Mouse (Mus musculus): ENCODE results near the gene Eif4enif1. TPM values are rescaled to one million over a fixed set of nuclear protein-coding genes. Genes with fewer than 3 reads are reported as not detected.
"Not testable (repeated sequence)": the region's sequence is repeated elsewhere in the genome, so short reads cannot be mapped to it uniquely, and the experiment has no call there.

Gene Eif4enif1
- total RNA-seq, 2 experiments from 2014 or later, result 35.2 to 75.2 TPM

DNA sequence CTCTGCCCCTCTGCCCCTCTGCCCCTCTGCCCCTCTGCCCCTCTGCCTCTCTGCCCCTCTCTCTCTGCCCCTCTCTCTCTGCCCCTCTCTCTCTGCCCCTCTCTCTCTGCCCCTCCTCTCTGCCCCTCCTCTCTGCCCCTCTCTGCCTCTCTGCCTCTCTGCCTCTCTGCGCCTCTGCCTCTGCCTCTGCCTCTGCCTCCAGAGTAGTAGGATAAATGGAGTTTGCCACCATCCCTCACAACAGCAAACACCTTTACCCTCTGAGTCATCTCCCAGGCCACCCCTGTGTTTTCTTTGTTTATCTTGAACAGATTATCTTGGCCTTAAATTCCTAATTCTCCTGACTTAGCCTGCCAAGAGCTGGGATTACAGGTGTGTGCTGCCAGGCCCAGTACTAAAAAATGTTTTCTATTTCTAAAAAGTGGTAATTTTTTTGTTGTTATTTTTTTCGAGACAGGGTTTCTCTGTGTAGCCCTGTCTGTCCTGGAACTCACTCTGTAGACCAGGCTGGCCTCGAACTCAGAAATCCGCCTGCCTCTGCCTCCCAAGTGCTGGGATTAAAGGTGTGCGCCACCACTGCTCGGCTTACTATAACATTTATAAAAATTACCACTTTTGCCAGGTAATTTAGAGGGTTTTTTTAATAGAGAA is 21.6 kb upstream of the Eif4enif1 start:
- not testable (repeated sequence) for ATAC-seq (replicated peaks; ENCODE audit: poor library complexity, severe bottlenecking)

DNA sequence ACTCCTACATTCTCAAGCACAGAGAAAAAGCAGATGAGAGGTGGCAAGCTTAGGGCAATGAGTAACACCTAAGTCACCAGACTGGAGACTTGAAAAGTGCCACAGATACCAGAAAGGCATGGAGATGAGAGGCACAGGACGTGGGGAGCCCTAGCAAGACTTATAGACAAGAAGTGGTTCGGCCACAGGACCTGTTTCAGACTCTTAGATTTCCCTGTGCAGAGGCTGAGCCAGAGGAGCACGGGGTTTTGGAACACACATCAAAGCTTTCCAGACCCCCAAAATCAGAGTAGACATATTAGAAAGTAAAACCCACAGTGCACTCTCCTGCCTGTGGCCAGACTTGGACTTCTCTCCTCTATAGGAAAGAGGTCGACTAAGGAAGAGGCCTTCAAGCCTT is 20.9 kb upstream of the Eif4enif1 start:
- ATAC-seq (replicated peaks; ENCODE audit: poor library complexity, severe bottlenecking), result 0 out of 2 replicates have a peak, but pooled peaks have one; percentile 2

DNA sequence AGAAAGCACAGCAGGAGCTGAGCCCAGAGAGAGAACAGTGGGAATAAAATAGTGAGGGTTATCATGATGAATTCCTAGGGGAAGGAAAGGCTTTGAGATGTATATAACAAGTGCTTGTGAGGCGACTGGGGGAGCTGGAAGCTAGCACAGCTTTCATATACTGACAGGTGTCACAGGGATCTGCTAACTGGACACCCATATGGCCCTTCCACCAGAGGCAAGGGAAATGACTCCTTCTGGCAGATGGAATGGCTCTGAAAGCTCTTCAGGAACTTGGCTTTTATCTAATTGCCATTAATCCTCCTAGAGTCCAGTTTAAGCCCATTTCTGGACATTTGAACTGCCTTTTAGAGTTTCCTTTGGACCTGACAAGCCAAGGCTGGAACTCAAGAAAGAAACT is 20.2 kb upstream of the Eif4enif1 start:
- not testable (repeated sequence) for ATAC-seq (replicated peaks; ENCODE audit: poor library complexity, severe bottlenecking)

DNA sequence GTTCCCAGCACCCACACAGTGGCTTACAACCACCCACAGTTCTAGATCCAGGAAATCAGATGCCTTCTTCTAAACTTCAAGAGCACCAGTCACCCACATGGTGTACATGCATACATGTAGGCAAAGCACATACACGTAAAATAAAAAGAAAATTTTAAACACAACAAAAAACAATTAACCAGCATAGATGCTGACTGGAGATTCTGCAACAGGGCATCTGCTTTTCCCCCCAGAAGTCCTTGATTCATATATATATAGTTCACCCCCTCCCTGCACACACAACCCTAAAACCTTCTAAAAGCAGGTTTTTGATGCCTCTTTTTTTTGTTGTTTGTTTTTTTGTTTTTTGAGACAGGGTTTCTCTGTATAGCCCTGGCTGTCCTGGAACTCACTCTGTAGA is 19.5 kb upstream of the Eif4enif1 start:
- not testable (repeated sequence) for ATAC-seq (replicated peaks; ENCODE audit: poor library complexity, severe bottlenecking)

DNA sequence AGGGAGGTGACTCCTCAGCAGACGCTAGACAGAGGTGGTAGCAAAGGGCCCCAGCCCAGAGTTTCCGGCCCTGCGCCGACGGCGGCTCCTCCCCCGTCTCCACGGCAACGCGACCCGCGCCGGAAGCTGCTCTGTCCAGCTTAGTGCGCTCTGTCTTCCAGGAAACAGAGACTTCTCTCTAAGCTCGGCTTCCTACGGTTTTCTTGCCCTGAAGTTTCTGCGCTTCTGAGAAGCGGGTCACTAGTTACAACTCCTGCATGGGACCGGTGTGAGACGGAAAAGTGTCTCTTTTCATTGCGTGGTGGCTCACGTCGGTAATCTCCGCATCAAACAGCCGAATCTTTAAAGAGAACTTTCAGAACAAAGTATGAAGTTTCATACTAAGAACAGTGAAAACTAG is 8.8 kb upstream of the Eif4enif1 start, which contains the start of gene Sfi1:
Gene Sfi1, minus strand, starts transcription at position 101 of the 400 bp plus-strand sequence.
- ATAC-seq (replicated peaks; ENCODE audit: poor library complexity, severe bottlenecking), result no peak

DNA sequence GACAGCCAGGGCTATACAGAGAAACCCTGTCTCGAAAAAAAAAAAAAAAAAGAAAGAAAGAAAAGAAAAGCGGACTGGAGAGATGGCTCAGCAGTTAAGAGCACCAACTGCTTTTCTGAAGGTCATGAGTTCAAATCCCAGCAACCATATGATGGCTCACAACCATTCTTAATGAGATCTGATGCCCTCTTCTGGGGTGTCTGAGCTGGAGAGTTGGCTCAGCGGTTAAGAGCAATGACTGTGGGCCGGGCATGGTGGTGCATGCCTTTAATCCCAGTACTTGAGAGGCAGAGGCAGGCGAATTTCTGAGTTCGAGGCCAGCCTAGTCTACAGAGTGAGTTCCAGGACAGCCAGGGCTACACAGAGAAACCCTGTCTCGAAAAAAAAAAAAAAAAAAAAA is 1.6 kb upstream of the Eif4enif1 start:
- not testable (repeated sequence) for ATAC-seq (replicated peaks; ENCODE audit: poor library complexity, severe bottlenecking)

DNA sequence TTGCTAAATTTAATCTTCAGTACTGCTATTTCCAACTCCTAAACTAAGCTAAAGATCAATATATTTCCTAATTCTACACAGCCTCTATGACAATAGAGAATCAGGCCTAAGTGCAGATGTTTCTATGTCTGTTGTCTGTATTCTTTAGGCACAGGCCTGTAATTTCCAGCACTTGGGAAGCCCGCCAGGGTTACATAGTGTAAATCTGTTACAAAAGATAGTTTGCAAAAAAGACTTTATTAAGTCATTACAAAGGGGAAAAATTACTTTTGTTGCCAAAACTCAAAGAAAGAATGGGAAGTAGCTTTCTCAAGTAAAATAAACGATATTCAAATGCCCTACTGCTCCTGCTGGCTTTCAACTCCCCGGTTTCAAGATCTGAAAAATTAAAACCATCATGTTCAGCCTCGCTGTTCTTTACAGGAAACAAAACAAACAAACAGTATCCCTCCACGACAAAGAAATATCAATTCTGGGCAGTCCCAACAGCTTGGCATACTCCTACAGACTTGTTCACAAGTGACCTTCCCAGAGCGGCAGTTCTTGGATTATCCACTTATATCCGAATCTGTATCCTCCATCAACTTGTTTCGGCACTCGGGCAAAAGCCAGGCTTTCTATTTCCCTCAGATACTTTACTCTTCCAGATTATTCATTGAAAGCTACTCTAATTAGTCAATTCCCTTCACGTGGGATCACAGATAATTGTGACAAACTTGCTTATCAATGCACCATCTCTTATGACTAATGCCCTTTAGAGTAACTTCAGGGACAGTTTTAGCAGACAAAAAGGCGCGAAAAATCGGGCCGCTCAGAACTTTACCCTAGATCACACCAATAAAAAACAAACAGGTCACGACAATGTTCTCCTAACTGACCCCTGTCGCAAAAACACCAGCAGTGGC is 614 bp upstream of the Eif4enif1 start:
- peak; percentile 5 for ATAC-seq (replicated peaks; ENCODE audit: poor library complexity, severe bottlenecking)

DNA sequence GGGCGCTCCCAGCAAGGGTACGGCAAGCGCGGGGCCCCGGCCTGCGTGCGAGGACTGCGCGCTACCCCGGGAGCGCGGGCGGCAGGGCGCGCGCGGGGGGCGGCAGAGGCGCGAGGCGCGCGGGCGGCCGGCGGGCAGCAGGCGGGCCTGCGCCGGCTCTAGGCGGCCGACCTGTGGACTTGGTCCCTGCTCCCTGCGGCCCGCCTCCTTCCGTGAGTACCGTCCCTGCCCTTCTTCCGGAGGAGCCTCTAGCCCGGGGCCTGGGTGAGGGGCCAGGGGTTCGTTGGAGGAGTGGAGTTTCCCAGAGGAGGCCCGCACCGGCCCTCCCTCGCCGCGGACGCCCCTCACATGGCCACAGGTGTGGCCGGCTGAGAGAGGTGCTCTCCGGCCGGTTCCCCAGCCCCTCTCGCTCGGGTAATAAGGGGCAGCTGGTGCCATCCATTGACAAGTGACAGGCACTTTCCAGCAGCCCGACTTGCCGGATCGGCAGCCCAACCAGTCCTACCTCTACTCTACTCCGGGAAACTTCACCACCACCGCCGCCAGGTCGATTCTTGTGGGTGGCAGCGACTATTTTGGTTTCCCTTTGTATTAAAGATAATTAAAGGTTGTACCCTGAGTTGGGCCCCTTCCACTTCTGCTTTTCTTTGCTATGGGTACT is 719 bp downstream of the Eif4enif1 start:
- ATAC-seq (replicated peaks; ENCODE audit: poor library complexity, severe bottlenecking), result peak; percentile 22

DNA sequence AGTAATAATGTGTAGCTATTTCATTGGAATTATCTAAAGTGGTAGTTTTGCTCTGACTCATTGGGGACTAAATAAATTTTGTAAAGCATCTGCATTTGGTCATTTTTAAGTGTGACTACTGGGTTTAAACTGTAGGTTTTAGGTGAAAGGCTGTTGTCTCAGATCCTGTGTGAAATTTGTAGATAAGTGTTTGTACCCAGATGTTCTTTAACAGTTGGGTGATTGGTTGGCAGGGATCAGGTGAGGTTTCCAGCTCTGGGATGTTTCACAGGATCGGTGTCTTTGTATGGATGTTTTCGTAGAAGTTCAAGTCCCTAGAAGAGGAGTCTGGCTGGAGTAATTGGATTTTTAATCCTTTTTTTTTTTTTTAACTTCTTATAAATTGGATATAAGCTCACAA is 1.6 kb downstream of the Eif4enif1 start:
- no peak for ATAC-seq (replicated peaks; ENCODE audit: poor library complexity, severe bottlenecking)

DNA sequence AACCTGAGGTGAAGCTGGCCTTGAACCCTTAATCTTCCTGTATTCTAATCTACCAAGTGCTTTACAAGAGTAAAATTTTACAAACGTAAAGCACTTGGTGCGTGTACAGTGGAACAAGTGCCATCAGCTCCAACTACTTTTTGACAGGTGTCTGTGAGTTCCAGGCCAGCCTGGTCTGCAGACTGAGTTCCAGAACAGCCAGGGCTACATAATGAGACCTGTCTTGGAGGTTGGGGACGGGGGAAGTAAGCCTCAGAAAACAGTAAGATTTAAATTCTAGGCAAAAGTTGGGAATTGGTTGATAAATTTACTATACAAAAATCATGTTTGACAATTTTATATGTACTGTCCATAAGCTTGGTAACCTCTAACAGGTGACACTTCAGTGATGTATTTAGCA is 3.0 kb downstream of the Eif4enif1 start:
- ATAC-seq (replicated peaks; ENCODE audit: poor library complexity, severe bottlenecking), result no peak

DNA sequence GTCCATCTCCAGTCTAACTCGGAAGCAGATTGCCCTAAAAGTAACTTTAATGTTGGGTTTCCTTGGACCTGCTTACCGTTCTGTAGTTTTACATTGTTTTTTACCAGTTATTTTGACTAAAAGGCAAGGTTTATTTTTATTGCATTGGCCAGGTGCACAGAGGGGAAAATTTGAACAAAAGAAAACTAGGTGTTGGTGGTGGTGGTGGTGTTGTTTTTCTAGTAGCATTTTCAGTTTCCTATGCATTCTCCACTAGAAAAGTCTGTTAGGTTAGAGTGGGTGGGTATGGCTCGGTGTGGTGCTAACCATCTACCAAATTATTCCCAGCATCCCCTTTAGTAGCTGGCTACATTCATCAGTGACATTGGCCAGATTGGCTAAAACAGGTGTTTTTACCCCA is 4.6 kb downstream of the Eif4enif1 start:
- ATAC-seq (replicated peaks; ENCODE audit: poor library complexity, severe bottlenecking), result no peak

DNA sequence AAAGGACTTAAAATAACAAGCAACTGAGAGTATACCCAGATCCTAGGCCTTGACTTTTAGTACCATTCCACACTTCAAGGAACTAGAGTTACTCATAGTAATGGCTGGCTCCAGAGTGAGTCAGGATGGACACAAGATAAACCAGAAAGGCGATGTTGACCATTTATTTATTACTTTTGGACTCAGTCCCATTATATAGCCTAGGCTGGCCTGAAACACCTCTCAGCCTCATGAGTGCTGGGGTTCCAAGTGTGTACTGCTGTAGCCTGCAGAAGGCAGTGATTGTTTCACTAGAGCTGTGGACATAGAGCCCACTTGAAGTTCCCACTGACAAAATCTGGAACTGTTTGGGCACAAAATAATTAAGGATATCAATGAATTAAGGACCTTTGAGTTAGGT is 10.3 kb downstream of the Eif4enif1 start:
- ATAC-seq (replicated peaks; ENCODE audit: poor library complexity, severe bottlenecking), result no peak

DNA sequence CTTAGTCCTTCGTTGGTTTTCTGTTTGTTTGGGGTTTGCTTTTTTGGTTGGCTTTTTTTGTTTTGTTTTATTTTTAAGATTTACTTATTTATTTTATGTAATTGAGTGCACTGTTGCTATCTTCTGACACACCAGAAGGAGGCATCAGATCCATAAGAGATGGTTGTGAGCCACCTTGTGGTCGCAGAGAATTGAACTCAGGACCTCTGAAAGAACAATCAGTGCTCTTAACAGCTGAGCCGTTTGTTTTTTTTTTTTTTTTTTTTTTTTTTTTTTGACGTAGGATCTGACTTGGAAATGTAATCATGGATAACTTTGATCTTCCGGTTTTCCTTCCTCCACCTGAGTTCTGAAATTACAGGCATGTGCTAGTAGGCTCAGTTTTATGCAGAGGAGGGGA is 20.9 kb downstream of the Eif4enif1 start:
- no peak for ATAC-seq (replicated peaks; ENCODE audit: poor library complexity, severe bottlenecking)

DNA sequence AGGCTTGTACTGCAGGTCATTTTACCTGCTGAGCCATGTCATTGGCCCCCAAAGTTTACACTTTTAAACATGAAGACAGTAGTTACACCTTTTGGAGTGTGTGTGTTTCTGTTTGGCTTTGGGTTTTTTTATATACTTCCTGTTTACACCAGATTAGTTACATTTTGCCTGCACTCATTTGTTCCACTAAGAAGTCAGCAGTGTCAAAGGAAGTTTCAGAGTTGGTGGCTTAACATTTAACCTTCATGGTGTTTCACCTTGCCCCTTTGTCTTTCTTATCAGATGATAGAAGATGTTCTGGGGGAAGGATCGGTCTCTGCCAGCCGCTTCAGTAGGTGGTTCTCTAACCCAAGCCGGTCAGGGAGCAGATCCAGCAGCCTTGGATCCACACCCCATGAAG is 24.9 kb downstream of the Eif4enif1 start:
- no peak for ATAC-seq (replicated peaks; ENCODE audit: poor library complexity, severe bottlenecking)

DNA sequence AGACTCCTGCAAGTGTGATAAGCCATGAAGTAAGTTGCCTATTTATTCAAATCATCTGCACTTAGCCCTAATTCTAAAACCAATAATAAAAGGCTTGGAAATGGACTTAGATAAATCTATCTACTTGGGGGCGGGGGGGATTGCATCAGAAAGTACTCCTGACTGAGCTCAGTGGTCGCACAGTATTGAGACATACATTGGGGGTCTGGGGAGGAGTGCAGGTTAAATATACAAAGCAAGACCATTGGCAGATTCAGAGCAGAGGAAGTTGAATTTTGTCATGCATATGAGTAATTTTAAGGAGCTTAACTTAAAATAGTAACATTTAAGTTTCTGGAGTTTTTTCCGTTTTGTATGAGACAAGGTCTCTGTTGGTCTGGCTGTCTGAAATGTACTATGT is 30.1 kb downstream of the Eif4enif1 start:
- peak; percentile 60 for ATAC-seq (replicated peaks; ENCODE audit: poor library complexity, severe bottlenecking)

DNA sequence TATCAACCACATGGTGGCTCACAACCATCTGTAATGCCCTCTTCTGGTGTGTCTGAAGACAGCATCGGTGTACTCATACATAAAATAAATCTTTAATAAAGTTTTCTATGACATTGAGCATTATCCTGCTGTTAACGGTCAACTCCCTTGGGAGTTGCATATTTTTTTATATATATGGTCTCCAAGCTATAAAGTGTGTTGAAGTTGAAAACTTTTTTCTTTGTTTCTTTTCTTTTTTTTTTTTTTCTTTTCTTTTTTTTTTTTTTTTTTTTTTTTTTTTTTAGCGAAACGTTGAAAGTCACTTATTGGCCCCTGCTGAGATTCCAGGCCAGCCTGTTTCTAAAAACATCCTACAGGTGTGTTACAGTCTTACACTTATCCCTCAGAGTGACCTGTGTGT is 31.5 kb downstream of the Eif4enif1 start:
- ATAC-seq (replicated peaks; ENCODE audit: poor library complexity, severe bottlenecking), result no peak

DNA sequence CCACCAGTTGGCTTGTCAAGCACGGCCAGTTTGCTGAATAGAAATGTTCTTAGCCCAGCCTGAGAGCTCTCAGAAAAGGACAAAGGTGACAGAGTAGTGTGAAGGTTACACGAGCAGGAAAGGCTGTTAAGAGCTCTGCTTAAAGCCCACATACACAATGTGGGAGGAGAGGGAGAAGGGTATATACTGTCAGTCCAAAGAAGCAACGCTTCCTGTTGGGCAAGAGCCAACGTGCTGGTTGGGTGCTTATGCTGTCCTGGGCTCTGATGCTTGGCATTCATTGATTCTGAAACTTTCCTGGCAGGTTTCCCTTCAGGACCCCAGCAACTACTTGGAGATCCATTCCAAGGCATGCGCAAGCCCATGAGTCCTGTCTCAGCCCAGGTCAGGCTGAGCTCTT is 33.1 kb downstream of the Eif4enif1 start:
- peak; percentile 65 for ATAC-seq (replicated peaks; ENCODE audit: poor library complexity, severe bottlenecking)

DNA sequence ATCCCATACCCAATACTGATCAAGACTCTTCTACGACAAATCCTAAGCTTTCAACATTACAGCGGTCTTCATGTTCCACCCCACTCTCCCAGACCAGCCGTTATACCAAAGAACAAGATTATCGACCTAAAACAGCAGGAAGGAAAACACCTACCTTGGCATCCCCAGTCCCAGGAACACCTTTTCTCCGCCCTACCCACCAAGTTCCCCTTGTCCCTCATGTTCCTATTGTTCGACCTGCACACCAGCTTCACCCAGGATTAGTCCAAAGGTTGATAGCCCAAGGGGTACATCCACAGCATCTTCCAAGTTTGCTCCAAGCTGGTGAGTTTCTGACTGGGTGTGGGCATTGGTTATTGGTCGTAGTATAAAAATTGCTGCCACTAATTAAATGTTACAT is 40.2 kb downstream of the Eif4enif1 start:
- ATAC-seq (replicated peaks; ENCODE audit: poor library complexity, severe bottlenecking), result no peak

DNA sequence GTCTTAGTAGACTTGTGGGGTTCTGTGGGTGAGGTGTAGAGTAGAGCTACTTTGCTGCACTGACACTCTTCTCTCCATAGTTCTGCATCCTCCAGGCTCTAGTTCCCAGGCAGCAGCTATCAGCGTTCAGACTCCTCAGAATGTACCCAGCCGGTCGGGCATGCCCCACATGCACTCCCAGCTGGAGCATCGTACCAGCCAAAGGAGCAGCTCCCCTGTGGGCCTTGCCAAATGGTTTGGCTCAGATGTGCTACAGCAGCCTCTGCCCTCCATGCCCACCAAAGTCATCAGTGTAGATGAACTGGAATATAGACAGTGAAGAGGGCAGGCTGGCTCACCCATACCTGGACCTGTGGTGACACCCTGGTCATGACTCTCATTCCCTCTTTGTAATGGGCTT is 41.6 kb downstream of the Eif4enif1 start:
- ATAC-seq (replicated peaks; ENCODE audit: poor library complexity, severe bottlenecking), result no peak; the same call in 1 of the 2 replicates

DNA sequence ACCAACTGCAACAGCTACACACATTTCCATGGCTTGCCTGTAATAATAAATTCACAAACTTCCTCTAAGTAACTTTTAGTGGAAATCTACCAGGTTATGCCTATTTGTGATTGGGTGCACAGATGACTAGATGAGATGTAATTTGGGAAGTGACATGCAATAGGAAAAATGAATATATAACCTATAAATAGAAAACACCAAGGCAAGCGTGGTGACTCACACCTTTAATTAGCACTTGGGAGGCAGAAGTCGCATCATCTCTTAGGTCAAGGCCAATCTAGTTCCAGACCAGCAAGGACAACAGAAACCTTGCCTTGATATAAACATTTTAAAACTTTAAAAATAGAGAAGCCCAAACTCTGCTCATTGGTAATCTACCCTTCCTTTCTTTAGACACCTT is 45.2 kb downstream of the Eif4enif1 start:
- no peak for ATAC-seq (replicated peaks; ENCODE audit: poor library complexity, severe bottlenecking)

DNA sequence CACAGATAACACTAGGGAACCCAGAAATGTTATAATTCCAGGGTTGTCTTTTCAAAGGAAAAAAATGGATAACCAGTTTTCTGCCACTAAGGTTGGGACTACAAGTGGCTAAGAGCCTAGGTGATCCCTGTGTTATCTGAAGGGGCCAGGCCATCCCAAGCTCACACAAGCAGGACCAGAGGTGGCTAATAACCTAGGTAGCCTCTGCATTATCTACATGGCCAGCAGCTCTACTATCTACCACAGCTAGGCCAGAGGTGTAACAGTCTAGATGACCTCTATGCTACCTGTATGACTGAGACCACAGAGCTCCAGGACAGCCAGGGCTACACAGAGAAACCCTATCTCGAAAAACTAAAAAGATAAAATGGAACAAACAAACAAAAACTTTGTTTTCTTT is 57.3 kb downstream of the Eif4enif1 start:
- no peak for ATAC-seq (replicated peaks; ENCODE audit: poor library complexity, severe bottlenecking)
